Mouse (Mus musculus) hindbrain, embryonic 15.5 days (tissue): ENCODE measurements at regions not wholly inside any gene's neighbourhood (a gene's known extent, or its start where the extent isn't known, plus 50 kb on each side); places are given as distances from the start of the nearest gene placed in this dataset.

Experiments
- ATAC-seq: fragments of 200-750 bp; cut with Nextera tagmentation; 2 replicates; pipeline ENCODE4 v1.8.0; 2017; ENCODE audit warnings: low read depth, moderate number of reproducible peaks, moderate TSS enrichment; ENCODE audit not compliant: low FRiP score
- H3K27ac ChIP-seq: fragments of 300-500 bp; sonication (generic); replicated peaks from 2 replicates; pipeline ENCODE4 v1.5.1; 2015; ENCODE audit warnings: mild to moderate bottlenecking, inconsistent platforms
- H3K27me3 ChIP-seq: fragments of 300-500 bp; sonication (generic); 2 replicates; pipeline ENCODE4 v1.6.1; 2015; ENCODE audit warnings: control low read depth, inconsistent platforms
- H3K36me3 ChIP-seq: fragments of 300-500 bp; sonication (generic); 2 replicates; pipeline ENCODE4 v1.6.1; 2015; ENCODE audit warnings: control low read depth, inconsistent platforms
- H3K4me1 ChIP-seq: fragments of 300-500 bp; sonication (generic); replicated peaks from 2 replicates; pipeline ENCODE4 v1.6.1; 2015; ENCODE audit warnings: control low read depth, inconsistent platforms
- H3K4me2 ChIP-seq: fragments of 300-500 bp; sonication (generic); 2 replicates; pipeline ENCODE4 v1.6.1; 2015; ENCODE audit warnings: moderate library complexity, mild to moderate bottlenecking, inconsistent platforms
- H3K4me3 ChIP-seq: fragments of 300-500 bp; sonication (generic); 2 replicates; pipeline ENCODE4 v1.5.1; 2015; ENCODE audit warnings: mild to moderate bottlenecking, inconsistent platforms
- H3K9ac ChIP-seq: fragments of 300-500 bp; sonication (generic); 2 replicates; pipeline ENCODE4 v1.6.1; 2015; ENCODE audit warnings: inconsistent platforms
- H3K9me3 ChIP-seq: fragments of 300-500 bp; sonication (generic); 2 replicates; pipeline ENCODE4 v1.6.1; 2016; ENCODE audit warnings: control low read depth, inconsistent platforms
- WGBS: fragments of 180-500 bp; shearing (Covaris S2); methylation state at CpG from one replicate; pipeline ENCODE4 v1.1.7; 2015; 5-methylcytosine and 5-hydroxymethylcytosine counted together

DNA sequence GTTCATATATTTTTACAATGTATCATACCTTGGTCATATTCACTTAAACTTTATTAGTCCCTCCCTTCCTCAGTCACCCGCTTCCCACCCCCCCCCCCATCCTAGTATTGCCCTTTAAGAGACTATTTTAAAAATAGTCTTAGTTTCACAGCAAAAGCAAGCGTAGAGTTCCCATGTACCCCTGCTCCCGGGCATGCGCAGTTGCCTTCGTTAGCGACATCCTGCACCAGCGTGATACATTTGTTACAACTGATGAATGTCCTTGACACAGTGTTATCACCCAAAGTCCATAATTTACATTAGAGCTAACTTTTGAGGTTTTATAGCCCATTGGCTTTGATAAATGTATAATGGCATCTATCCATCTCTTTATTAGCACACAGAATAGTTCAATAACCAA is 408.7 kb upstream of the Pmfbp1 start:
- 0 out of 2 replicates have a peak, but pooled peaks cover 4% of the 10 kb centered on the region for H3K9me3 ChIP-seq
- H3K9ac ChIP-seq = no peak overlapping the region
- H3K4me3 ChIP-seq = no peak overlapping the region
- ATAC-seq = no peak
- no peaks in the 10 kb centered on the region for H3K4me1 ChIP-seq
- 92% methylated on average over 7 of the region's 7 CpGs for WGBS
- H3K36me3 ChIP-seq = no peaks in the 10 kb centered on the region
- no peak overlapping the region for H3K27ac ChIP-seq
- no peaks in the 10 kb centered on the region for H3K27me3 ChIP-seq
- H3K4me2 ChIP-seq = no peak overlapping the region

DNA sequence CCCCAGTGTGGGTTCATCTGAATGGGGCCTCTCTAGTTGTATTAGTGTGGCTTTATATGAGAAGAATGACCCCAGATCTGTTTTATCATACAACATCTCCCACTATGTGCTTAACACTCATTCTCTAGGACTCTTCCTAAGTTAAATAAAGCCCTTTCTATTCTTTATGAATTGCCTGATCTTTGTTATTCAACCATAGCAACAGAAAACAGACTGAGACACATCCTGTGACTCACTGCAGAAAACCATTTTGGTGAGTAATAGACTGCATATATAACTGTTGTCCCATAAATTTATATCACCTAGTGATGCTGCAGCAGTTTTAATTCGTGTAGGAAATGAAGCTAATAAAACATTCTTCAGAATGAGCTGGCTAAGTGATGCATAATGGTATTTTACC is 406.0 kb upstream of the Pmfbp1 start:
- Histone ChIP-seq H3K4me1 (no peaks in the 10 kb centered on the region), H3K9ac (no peak overlapping the region), H3K36me3 (no peaks in the 10 kb centered on the region), H3K4me2 (no peak overlapping the region), H3K27me3 (no peaks in the 10 kb centered on the region), H3K27ac (no peak overlapping the region), H3K9me3 (no peaks in the 10 kb centered on the region), H3K4me3 (no peak overlapping the region)
- WGBS = 53% methylated on average over 1 of the region's 1 CpGs
- no peak for ATAC-seq

GRCm38 (mm10) chr8:109099671-109100070 is 394.2 kb upstream of the Pmfbp1 start:
- H3K4me2 ChIP-seq = no peak overlapping the region
- ATAC-seq = no peak
- no peak overlapping the region for H3K27ac ChIP-seq
- no peak overlapping the region for H3K9ac ChIP-seq
- H3K4me3 ChIP-seq = no peak overlapping the region
- no peaks in the 10 kb centered on the region for H3K36me3 ChIP-seq
- no peaks in the 10 kb centered on the region for H3K4me1 ChIP-seq
- H3K9me3 ChIP-seq = no peaks in the 10 kb centered on the region
- WGBS = 92% methylated on average over 15 of the region's 15 CpGs
- H3K27me3 ChIP-seq = no peaks in the 10 kb centered on the region

- H3K9me3 ChIP-seq = no peaks in the 10 kb centered on the region
- H3K4me2 ChIP-seq = no peak overlapping the region
- no peak overlapping the region for H3K27ac ChIP-seq
- no peak for ATAC-seq
- no peaks in the 10 kb centered on the region for H3K27me3 ChIP-seq
- 81% methylated on average over 5 of the region's 5 CpGs for WGBS
- H3K4me3 ChIP-seq = no peak overlapping the region
- H3K9ac ChIP-seq = no peak overlapping the region
- peaks cover 3% of the 10 kb centered on the region; the same call in 1 of the 2 replicates for H3K4me1 ChIP-seq
- H3K36me3 ChIP-seq = no peaks in the 10 kb centered on the region
These were observed 392.4 kb upstream of the Pmfbp1 start for GRCm38 (mm10) chr8:109101416-109101815.

DNA sequence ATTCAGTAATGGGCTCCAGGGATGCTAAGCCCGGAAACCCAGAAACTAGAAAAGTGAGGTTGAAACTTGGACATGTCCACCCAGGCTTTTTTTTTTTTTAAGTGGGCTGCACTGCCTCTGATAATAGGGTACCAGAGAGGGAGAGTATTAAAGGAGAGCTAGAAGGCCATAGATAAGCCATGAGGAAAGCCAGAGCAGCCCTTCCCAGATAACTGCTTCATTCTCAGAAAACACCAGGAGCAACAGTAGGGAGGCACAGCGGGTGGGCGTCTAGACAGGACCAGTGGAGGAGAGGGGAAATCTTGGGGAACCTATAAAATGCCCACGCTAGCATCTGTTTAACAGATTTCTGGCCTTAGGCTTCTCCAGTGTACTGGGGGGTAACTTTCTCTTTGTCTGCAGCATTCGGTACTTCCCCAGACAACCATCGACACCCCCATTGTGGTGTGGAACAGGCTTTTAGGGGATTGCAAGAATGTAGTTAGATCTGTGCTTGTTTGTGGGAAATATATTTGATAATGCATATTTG is 389.0 kb upstream of the Pmfbp1 start:
- ATAC-seq = no peak
- 68% methylated on average over 6 of the region's 6 CpGs for WGBS
- no peak overlapping the region for H3K4me2 ChIP-seq
- H3K36me3 ChIP-seq = no peaks in the 10 kb centered on the region
- H3K9ac ChIP-seq = no peak overlapping the region
- H3K9me3 ChIP-seq = no peaks in the 10 kb centered on the region
- H3K4me1 ChIP-seq = peaks cover 9% of the 10 kb centered on the region; the same call in 1 of the 2 replicates
- H3K27ac ChIP-seq = no peak overlapping the region
- H3K4me3 ChIP-seq = no peak overlapping the region
- no peaks in the 10 kb centered on the region for H3K27me3 ChIP-seq

DNA sequence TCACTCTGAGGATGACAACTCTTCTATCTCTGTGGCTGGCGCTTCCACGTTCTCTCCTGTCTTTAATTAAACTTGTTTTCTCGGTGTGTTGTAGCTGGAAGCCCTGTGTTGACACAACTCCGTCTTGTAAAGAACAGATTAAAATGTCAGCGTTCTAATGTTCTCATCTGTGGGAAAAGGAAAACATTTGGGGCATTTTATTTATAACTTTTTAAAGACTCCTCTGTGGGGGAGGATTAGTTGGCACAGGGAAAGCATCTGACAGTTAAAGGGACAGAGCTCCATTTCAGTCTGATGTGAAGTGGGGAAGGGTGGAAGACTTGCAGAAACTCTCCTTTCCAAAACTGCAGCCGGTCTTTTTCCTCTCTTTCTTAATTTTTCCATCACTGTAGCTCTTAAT is 388.1 kb upstream of the Pmfbp1 start:
- WGBS = 47% methylated on average over 6 of the region's 6 CpGs
- Histone ChIP-seq H3K4me3 (no peak overlapping the region), H3K9me3 (no peaks in the 10 kb centered on the region), H3K27ac (no peak overlapping the region), H3K4me1 (peaks cover 9% of the 10 kb centered on the region; the same call in 1 of the 2 replicates), H3K9ac (no peak overlapping the region), H3K36me3 (no peaks in the 10 kb centered on the region), H3K4me2 (no peak overlapping the region), H3K27me3 (no peaks in the 10 kb centered on the region)
- ATAC-seq = no peak

DNA sequence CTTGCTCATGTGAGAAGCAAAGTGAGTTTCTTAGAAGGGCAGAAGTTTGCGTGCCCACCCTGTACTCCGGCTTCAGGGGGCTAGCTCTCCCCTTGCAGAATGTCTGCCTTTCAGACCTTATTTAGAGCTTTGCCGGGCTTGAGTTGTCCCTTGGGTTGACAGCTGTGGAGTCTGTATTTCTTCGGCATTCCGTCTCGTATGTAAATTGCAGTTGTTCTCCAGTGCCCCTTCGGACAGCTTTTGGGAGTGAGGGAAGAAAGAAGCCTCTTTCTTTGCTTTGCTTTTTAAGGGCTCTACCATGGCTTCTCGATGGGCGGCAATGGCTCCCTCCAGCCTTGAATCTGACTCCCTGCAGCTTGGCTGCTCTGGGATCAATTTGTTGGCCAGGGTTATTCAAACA is 386.9 kb upstream of the Pmfbp1 start:
- H3K4me1 ChIP-seq = peaks cover 9% of the 10 kb centered on the region; the same call in 1 of the 2 replicates
- H3K27me3 ChIP-seq = no peaks in the 10 kb centered on the region
- H3K36me3 ChIP-seq = no peaks in the 10 kb centered on the region
- no peak overlapping the region for H3K4me3 ChIP-seq
- no peak for ATAC-seq
- no peak overlapping the region for H3K27ac ChIP-seq
- H3K4me2 ChIP-seq = no peak overlapping the region
- 42% methylated on average over 9 of the region's 9 CpGs for WGBS
- H3K9ac ChIP-seq = no peak overlapping the region
- H3K9me3 ChIP-seq = no peaks in the 10 kb centered on the region

DNA sequence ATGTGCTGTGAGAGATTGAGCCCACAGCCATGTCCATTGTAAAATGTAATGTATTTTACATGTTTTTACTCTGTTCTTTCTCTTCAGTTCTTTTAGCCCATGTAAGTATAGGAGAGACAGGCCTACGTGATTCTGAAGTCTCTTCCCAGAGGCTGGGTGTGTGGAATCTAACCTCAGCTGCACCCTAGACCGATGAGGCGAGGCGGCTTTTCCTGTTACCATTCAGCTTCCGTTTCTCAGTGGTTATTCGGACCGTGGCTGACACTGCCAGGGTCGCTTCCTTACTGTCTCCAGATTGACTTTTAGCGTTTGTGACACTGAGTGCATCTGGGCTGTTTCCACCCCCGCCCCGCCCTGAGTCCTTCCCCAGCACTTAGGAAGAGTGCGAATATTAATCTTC is 386.1 kb upstream of the Pmfbp1 start:
- no peaks in the 10 kb centered on the region for H3K9me3 ChIP-seq
- peaks cover 9% of the 10 kb centered on the region; the same call in 1 of the 2 replicates for H3K4me1 ChIP-seq
- no peaks in the 10 kb centered on the region for H3K36me3 ChIP-seq
- WGBS = 64% methylated on average over 12 of the region's 12 CpGs
- H3K9ac ChIP-seq = no peak overlapping the region
- H3K4me3 ChIP-seq = no peak overlapping the region
- H3K27me3 ChIP-seq = no peaks in the 10 kb centered on the region
- no peak for ATAC-seq
- H3K27ac ChIP-seq = no peak overlapping the region
- no peak overlapping the region for H3K4me2 ChIP-seq

- WGBS = 65% methylated on average over 4 of the region's 4 CpGs
- H3K9me3 ChIP-seq = no peaks in the 10 kb centered on the region
- H3K36me3 ChIP-seq = no peaks in the 10 kb centered on the region
- no peaks in the 10 kb centered on the region for H3K27me3 ChIP-seq
- no peak overlapping the region for H3K27ac ChIP-seq
- peaks cover 9% of the 10 kb centered on the region; the same call in 1 of the 2 replicates for H3K4me1 ChIP-seq
- no peak overlapping the region for H3K4me3 ChIP-seq
- ATAC-seq = no peak
- H3K9ac ChIP-seq = no peak overlapping the region
- H3K4me2 ChIP-seq = no peak overlapping the region
These were observed 384.4 kb upstream of the Pmfbp1 start for GRCm38 (mm10) chr8:109109390-109109789.

GRCm38 (mm10) chr8:109121776-109122175 is 372.1 kb upstream of the Pmfbp1 start:
- 9% methylated on average over 6 of the region's 6 CpGs for WGBS
- H3K27ac ChIP-seq = 0 out of 2 replicates have a peak overlapping the region, but pooled peaks have one; percentile 8

GRCm38 (mm10) chr8:109142495-109143158 is 351.2 kb upstream of the Pmfbp1 start:
- H3K9ac ChIP-seq = no peak overlapping the region
- no peak for ATAC-seq
- H3K27ac ChIP-seq = no peak overlapping the region
- no peak overlapping the region for H3K4me2 ChIP-seq
- H3K36me3 ChIP-seq = no peaks in the 10 kb centered on the region
- H3K9me3 ChIP-seq = no peaks in the 10 kb centered on the region
- WGBS = 87% methylated on average over 8 of the region's 8 CpGs
- H3K4me3 ChIP-seq = no peak overlapping the region
- H3K4me1 ChIP-seq = no peaks in the 10 kb centered on the region
- H3K27me3 ChIP-seq = no peaks in the 10 kb centered on the region

More at GRCm38 (mm10) chr8:109121776-109122175, 372.1 kb upstream of the Pmfbp1 start:
- Histone ChIP-seq H3K4me2 (no peak overlapping the region), H3K4me3 (no peak overlapping the region), H3K9me3 (no peaks in the 10 kb centered on the region), H3K36me3 (no peaks in the 10 kb centered on the region), H3K9ac (no peak overlapping the region), H3K4me1 (peaks cover 3% of the 10 kb centered on the region), H3K27me3 (no peaks in the 10 kb centered on the region)
- ATAC-seq = no peak

GRCm38 (mm10) chr8:109151711-109152110 is 342.1 kb upstream of the Pmfbp1 start:
- no peaks in the 10 kb centered on the region for H3K9me3 ChIP-seq
- H3K4me1 ChIP-seq = no peaks in the 10 kb centered on the region
- no peak overlapping the region for H3K9ac ChIP-seq
- H3K4me2 ChIP-seq = no peak overlapping the region
- no peak overlapping the region for H3K4me3 ChIP-seq
- no peak overlapping the region for H3K27ac ChIP-seq
- ATAC-seq = no peak
- peaks cover 9% of the 10 kb centered on the region; the same call in 1 of the 2 replicates for H3K36me3 ChIP-seq
- H3K27me3 ChIP-seq = no peaks in the 10 kb centered on the region
- 87% methylated on average over 4 of the region's 4 CpGs for WGBS
